Mouse (Mus musculus) ZHBTc4 (cell line): ENCODE measurements around the gene Prkag2.

Experiments
- DNase-seq: peaks from one replicate; pipeline ENCODE4 v3.0.0-alpha.2; 2011; ENCODE audit warnings: low read depth, low spot score

The Prkag2 gene

DNA sequence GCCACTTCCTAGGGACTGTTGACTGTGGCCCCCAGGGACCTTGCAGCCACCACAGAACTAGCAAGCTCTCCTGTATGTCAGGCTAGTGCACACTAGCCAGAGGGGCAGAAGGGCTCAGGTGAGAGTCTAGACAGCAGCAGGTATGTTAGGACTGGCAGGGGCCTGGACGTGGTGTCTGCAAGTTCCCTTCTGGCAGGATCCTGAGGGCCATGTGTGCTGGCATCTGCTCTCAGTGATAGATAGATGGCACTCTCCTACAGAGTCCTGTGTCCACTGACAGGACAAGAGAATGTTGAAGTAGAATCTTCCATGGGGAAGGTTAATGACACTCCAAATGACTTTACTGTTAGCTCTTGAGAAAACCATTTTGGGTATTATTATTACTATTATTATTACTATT is 52.8 kb downstream of the Prkag2 start:
- DNase-seq, result no peak

DNA sequence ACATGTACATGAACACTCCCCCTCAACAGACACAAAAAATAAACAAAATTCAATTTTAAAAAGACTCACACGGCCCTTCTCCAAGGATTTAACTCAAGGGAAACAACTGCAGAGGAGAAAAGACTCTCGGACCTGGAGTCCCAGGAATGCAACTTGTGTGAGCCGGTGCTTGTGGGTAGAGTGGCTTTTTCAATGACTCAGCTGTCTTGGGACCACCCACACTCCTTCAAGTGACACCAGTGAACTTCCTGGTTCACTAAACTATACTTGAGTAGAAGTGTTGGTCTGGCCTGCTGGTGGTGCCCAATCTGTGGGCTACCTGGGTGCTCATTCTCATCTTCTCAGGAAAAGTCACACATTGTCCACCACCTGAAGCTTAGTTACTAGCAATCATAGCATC is 53.7 kb downstream of the Prkag2 start:
- no peak for DNase-seq

DNA sequence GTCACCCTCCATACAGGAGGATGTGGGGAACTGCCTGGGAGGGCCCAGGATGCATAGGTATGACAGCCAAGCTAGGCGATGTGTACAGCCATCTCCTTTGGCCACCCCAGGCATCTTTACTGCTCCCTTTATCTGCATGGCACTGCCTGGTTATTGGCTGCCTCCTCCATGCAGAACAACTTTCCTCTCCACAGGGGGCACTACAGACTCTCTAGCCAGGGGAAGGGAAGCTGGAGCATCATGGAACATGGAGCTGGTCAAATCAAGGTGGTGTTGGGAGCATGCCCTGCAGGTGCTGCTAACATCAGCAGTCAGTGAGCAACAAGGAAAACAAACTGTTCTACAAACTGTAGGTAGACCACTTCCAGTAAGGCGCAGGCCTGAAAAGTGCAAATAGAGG is 56.4 kb downstream of the Prkag2 start:
- DNase-seq, result no peak

DNA sequence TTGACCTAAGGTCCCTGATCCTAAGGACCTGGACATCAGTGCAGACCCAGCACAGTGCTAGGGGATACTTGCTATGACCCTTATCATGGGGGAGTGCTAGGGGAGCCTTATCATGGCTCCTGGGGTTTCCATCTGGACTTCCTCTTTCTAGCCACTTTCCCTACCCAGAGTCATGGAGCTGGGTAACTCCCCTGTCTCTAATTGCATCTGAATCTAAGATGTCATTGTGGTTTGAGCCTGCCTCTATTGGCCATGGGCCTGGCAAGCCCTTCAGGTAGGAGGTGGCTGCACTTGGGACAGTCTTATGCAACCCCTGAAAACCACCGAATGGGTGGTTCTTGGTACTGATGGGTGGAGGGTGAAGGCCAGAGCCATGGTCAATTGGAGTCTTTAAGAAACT is 58.5 kb downstream of the Prkag2 start:
- DNase-seq, result no peak

DNA sequence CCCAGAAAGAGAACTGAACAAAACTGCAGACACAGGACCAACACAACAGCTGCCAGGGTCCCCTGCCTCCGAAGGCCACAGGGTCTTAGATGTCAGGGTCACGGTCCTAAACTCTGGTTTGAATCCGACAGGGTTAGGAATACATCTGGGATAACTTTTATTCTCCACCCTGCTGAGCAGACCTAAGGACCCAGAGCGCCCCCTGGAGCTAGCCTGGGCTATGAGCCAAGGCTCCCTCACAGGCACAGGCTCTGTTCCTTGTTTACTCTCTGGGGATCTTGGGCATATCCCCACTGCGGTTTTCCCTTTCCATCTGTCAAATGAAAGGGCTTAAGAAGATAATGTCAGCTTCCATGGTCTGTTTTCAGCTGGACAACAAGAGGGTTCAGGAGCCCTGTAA is 59.1 kb downstream of the Prkag2 start:
- peak; percentile 57 for DNase-seq

DNA sequence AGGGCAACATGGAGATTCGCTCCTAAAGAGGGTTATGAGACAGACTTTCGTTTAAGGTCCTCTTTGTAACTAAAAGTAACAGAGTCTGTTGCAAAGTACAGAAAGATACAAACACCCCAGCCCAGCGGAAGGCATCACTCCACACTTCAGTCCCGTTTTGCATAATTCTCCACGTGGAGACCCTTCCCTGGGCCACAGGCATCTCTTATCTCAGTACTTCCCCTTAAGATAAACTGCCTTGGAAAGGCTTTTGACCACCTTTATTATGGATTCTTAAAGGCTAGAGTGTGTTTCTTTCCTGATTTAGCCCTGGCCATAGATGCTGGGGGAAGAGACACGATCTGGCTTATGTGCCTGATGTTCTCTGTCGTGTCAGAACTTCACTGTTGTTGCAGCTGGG is 59.5 kb downstream of the Prkag2 start:
- DNase-seq, result no peak

DNA sequence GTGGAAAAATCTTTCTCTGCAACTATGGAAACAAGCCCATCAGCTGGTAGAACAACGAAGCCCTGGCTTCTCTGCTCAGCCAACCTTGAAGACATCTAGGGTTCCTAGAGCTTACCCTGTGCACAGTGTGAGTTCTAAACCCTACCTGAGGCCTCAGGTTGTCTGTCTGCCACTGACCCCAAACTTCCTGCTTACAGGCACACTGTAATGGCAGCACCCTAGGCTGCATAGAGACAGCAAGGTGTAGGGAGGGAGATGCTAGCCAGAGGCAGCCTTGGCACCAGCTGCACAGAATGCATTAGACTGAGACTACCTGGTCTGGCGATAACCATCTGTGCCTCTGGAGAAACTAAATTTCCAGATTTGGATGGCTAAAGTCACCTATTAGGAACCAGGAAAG is 61.6 kb downstream of the Prkag2 start:
- no peak for DNase-seq

DNA sequence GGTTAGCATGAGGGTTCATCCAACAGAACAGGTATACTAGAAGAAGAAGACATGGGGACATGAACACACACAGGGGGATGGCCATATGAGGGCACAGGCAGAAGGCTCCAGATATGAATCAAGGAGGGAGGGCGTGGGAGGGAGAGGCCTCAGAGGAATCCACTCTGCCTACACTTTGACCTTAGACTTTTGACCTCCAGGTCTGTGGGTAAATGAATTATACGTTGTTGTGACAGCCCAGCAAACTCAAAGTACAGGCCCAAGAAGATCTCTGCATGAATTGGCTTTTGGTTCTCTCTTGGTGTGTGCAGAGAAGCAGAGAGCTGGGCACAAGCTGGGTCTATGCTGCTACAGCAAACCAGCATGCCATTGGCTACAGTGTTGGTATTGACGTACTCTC is 65.1 kb downstream of the Prkag2 start:
- DNase-seq, result no peak

DNA sequence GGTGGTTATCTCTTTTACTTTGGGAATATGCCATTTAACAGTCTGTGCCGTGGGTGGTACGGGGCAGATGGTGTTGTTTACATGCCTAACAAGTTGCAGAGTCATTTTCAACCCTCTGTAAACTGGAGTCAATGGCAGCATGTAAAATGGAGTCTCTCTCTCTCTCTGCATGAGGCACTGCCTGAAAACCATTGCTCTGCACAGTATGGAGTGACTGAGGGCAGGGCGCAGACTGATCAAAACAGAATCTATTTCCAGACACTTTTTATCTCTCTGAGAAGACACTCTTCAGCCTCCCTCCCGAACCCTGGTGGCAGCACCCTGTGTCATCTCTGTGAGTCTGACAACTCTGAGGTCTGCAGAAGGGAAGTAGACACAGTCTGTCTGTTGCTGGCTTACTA is 69.0 kb downstream of the Prkag2 start:
- DNase-seq, result no peak

DNA sequence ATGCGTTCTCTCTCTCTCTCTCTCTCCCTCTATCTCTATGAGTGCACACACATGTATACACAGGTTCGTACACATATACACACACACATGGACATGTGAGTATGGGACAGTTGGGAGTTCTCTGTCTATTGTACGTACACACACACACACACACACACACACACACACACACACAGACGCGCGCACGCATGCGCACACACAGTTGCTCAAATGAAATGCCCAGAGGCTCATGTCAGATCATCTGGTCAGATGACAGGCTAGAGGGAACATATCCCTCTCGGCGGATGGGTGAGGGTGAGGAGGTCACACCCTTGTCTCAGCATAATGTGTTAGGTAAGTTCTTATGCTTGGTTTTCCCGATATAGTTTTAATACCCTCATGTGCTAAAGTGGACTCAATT is 69.4 kb downstream of the Prkag2 start:
- no peak for DNase-seq

DNA sequence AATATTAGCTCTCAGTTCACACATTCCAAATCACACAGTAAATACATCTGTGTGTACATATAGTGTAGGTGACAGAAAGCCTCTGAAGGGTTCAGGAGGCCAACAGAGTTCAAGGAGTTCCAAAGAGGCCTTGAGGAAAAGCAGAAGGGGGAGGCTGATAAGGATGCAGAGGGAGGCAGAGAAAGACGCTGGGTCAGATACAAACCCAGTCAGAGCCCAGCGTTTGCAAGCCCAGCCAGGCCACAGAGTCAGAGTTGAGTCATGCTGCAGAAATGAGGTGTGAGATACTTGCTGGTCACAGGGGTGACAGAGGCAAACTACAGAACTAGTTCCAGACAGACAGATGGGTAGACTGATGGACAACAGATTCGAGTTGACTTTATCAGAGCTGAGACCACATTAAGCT is 70.2 kb downstream of the Prkag2 start:
- no peak for DNase-seq

DNA sequence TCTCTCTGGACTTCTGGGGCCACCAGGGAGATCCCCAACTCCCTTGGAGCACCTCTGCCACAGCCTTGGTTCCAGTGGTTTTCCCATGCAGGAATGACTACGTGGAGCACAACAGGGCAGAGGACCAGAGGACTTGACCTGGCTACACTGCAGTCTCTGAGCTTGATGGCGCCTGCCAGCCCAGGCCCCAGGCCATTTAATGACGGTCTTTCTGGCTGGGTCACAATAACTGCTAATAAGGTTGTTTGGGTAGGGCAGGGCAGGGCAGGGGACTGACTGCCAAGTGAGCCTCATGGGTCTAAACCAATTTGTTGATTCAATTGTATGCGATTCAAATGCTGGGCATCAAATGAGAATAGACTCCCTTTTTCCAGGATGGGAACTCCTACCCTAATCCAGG is 72.8 kb downstream of the Prkag2 start:
- no peak for DNase-seq

DNA sequence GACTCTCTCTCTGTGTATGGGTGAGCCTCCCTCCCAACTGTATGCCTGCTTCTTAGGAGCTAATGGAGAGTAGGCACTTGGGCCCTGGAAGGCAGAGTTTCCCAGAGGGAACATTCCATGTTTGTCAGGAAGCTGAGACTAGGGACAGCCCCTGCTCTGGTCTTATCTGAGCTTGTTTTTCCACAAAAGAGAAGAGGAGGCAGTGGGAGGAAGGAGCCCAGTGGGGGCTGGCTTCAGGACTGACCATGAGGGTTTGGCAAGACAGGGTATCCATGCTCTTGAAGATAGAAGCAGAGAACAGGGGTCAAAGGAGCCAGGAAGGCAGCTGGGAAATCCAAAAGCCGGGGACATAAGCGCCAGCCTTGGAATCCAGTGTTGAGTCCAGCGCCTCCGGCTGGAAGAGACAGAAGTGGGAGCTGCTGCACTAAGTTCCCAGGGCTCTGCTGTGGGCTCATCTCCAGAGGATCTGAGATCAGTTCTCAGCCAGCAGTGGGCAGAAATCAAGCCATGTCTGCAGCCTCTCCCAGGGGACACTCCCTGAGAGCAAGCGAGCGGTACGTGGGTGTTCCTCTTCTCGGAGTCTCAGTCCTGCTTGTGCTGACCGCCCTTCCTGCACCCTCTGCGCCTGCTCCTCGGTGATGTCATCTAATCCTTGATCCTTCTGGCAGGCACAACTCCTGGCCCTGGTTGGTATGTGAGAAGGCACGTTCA is 75.0 kb downstream of the Prkag2 start:
- peak; percentile 72 for DNase-seq

DNA sequence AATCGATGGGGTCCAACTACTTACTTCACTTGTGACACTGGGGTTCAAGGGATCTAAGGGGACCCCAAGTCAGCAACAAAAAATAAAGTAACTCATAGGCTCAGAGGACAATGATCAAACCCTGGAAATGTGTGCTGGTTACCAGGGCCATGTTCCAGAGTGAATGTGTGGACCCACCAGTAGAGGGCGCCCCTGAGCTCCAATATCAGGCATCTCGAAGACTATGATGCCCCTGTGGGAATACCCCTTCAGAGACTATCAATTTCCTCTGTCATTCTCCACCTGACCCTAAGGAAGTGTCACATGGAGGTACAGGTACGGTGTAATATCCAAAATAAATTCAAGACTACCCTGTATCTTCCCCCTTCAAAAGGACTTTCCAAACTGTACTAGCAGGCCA is 77.5 kb downstream of the Prkag2 start:
- DNase-seq, result peak; percentile 48

DNA sequence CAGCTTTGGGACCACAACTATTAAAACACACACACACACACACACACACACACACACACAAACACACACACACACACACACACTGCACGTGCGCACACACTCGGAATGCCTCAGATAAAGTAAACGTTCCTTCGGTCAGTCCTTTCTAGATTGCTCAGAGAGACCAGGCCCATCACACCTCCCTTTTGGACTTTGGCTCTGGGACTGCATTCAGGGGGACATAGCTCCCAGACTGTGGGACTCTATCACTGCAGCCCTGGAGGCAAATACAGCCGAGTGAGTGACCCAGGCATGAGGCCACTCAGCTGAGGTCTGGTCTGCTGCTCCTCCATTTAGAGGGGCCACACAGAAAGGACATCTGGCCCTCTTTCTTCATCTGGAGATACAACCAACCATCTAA is 81.2 kb downstream of the Prkag2 start:
- no peak for DNase-seq

DNA sequence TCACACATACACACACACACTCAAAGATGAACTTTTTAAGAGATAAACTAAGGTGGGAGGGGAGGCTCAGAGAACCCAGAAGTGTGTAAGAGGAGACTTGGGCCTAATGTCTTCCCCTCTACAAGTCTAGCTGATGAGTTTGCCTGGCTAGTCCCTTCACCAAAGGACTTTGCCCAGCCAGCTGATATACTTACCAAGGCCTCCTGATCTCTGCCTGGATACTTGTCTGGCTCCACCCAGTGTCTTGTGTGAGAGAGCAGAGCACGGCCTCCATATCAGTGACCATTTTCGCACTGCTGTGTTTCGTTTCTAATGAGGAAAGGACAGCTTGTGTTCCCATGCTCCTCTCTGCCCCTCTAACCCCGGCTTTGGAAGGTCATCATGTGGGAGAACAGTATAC is 88.3 kb downstream of the Prkag2 start:
- no peak for DNase-seq

DNA sequence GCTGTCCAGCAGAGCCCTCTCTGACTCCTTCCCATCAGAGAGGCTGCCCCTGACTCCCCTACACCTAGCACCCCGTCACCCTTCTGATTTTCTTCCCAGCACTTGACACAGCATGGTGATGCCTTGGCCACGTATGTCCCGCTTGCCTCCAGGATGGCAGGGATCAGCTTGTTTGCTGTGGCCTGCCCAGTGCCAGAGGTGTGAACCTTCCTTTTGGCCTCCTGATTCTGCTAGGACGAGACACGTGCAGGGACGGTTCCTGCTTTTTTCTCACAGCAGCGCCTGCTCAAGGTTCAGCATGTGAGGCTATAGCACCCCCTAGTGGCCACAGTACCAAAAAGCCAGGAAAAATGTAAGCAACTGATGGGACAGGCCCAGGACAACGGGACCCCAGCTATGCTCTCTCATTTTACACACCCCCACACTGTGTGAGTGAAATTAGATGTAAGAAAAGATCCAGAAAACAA is 89.4 kb downstream of the Prkag2 start:
- DNase-seq, result peak; percentile 90

DNA sequence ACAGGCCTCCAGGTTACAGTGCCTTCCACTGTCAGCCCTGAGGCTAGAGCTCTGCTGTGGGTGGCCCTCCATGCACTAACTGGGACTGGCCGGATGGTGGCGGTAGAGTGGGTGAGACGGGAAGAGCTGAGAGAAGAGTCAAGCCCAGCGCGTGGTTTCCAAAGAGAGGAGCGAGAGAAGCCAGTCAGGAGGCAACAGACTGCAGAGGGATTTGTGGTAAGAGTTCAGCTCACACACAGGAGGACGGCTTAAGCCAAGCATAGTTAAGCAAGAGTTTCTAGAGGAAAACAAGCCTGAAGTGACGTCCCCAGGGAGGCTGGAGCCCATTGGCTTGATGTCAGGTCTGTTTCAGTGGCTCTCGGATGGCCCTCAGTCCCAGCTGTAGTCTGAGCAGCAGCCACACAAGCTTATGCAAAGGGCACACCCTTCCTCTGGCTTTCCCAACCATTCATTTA is 90.0 kb downstream of the Prkag2 start:
- DNase-seq, result peak; percentile 95

DNA sequence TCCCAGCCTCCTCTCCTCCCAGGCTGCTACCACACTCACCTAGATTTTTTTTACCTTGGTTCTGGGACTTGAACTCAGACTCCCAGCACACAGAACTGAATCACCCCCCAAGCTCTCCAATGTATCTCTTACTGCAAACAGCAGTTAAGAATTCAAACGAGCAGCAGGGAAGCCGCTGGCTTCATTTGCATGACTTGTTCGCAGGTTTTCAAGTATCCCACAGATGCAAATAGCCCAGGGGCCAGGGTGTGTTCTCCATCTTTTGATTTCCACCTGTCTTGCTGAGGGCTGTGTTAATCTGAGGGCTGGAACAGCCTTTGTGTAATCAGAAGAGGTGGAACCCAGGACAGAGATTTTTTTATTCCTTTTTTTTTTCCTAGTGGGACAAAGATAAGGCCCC is 90.7 kb downstream of the Prkag2 start:
- peak; percentile 96 for DNase-seq

DNA sequence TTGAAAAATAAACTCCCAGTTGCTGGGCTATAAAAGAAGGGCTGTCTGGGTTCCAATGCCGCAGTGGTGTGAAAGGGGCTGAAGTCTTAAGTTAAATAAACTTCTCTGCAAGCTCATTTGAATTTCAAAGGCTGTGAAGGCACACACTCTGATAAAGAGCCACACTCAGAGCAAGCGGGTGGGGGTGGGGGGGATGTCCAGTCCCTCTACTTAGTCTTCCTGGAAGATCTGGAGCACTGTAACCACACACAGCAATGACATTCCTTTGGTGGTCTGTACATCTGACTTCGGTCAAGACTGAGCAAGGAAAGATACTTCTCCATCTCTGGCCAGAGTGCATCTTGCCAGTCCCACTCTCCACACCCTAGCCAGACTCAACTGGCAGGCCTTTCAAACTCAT is 91.5 kb downstream of the Prkag2 start:
- peak; percentile 70 for DNase-seq

DNA sequence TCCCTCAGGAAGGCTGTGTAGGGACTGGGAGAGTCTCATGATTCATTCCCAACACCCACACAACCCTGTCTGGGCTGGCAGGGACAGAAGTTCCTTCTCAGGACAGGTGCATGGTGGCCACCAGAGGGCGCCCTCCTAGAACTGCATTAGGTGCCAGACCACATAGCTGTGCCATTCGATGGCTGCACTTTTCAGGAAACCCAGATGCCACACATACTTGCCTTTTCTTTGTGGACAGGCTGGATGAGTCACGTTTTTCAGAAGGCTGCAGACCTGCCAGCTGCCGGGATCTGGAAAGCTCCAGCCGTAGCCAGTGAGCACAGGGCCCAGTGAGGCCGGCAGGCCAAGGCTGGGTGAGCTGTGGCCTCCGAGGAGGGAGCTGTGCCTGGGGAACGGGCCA is 93.6 kb downstream of the Prkag2 start:
- DNase-seq, result peak; percentile 91

DNA sequence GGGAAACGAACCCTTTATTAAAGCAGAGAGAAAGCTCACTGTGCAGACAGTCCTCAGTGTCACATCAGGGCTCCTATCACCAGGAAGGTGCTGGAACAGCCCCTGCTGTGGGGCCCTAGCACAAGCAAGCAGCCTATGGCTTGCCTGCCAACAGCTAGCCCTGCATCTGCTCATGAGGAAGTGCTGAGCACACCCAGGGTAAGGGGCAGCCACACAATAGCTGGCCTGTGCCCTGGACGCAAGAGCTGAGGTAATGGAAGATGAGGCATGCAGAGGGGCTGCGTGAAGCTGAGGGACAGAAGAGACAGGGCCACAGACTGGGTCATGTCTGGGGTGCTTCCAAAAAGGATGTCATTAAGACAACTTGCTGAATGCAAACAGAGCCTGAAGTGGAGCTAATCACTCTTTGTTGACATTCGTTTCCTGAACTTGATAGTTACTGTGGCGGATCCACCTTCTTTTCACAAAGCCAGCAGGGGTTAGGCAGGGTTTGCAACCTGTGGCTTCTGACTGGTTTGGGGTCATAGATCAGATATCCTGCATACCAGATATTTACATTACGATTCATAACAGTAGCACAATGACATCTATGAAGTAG is 94.8 kb downstream of the Prkag2 start:
- peak; percentile 39 for DNase-seq

DNA sequence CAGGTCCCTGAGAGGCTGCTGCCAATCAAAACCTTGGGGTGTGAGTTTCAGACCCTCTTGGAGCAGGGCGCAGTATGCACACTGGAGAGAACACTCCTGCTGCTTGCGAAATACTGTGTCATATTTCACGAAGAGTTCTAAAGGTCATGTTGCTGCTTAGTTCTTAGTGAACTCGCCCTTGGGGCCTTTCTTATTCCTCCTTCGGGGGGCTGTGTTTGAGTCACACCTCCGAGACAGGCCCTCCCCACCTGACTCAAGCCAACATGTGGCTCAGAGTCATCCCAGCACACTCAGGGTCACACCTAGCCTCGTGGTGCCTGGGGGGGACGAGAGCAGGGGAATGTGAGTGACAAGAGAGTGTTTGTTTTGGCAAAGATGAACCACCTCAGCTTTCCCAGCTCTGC is 99.0 kb downstream of the Prkag2 start:
- no peak for DNase-seq

DNA sequence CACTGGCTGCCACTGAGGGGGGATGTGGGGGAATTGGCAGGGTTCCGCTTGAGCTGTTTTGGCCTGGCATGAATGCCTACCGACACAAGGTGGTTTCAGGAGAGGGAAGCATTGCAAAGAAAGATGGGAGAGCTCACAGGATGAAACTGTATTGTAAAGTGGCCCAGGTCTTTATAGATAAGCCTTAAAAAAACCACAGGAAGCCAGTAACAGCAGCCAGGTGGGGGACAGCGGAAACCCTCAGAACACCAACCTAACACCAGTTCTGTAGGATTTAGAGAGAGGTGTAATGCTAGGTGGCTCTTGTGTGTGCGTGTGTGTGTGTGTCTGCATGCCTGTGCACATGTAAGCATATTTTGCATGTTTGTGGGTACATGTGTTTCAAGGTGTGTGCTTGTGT is 101.1 kb downstream of the Prkag2 start:
- DNase-seq, result no peak
